Mouse (Mus musculus): ENCODE measurements at regions not wholly inside any gene's neighbourhood (a gene's known extent, or its start where the extent isn't known, plus 50 kb on each side); places are given as distances from the start of the nearest gene placed in this dataset.

- no peak for TF ChIP-seq CTCF (IDR thresholded peaks at IDR 0.05; ENCODE audit: low read depth)
- TF ChIP-seq EP300 (IDR thresholded peaks at IDR 0.05; ENCODE audit: low read depth) = no peak
Observed at GRCm38 (mm10) chr11:112234492-112235116, 547.4 kb upstream of the Sox9 start.
